24 mouse cellular contexts compared by ENCODE assay signal in genomic region chr2:72321591-72321990, GRCm38 (mm10).
"Had no signal": no experiment of that assay in that cellular context is flagged by ENCODE, and none has a peak within 500 bp of the region (broad histone marks: within the 10 kb centered on the region; RNA-seq: fewer than 3 reads in every experiment).

No protein-coding gene starts in this region.

- H3K27ac ChIP-seq: hindbrain, embryonic 13.5 days; hindbrain, embryonic 15.5 days; hindbrain, postnatal 0 days; kidney, embryonic 15.5 days; kidney, postnatal 0 days; limb, embryonic 10.5 days; limb, embryonic 12.5 days; liver, embryonic 13.5 days had no signal

- H3K9me3 ChIP-seq: hindbrain, embryonic 13.5 days; hindbrain, embryonic 15.5 days; kidney, embryonic 15.5 days; limb, embryonic 10.5 days; limb, embryonic 12.5 days; liver, embryonic 13.5 days had no signal

- H3K4me2 ChIP-seq: heart, embryonic 11.5 days; hindbrain, embryonic 13.5 days; hindbrain, embryonic 15.5 days; kidney, embryonic 15.5 days; limb, embryonic 12.5 days; liver, embryonic 11.5 days; liver, embryonic 13.5 days had no signal

- DNase-seq: forebrain, postnatal 0 days; gastrocnemius, postnatal 10 days; gastrocnemius, postnatal 25 days; heart, adult 18-20 months; heart, postnatal 10 days; kidney, adult 11 months; kidney, adult 2 months; kidney, adult 9 months; kidney, postnatal 14 days; kidney, postnatal 36 days; layer of hippocampus, adult 9-11 months; layer of hippocampus, postnatal 36 days; liver; liver, embryonic 13.5 days had no signal

- H3K27me3 ChIP-seq: hindbrain, embryonic 13.5 days; hindbrain, embryonic 15.5 days; kidney, embryonic 15.5 days; limb, embryonic 12.5 days; liver, embryonic 13.5 days had no signal

- H3K4me3 ChIP-seq: hindbrain, embryonic 13.5 days; hindbrain, embryonic 15.5 days; kidney, embryonic 15.5 days; limb, embryonic 10.5 days; limb, embryonic 12.5 days; liver, embryonic 13.5 days had no signal

- ATAC-seq: forebrain, postnatal 0 days; hindbrain, postnatal 0 days; intestine, embryonic 16.5 days had no signal

- H3K9ac ChIP-seq: forebrain, postnatal 0 days; hindbrain, embryonic 13.5 days; hindbrain, embryonic 15.5 days; kidney, embryonic 15.5 days; limb, embryonic 12.5 days; liver, embryonic 13.5 days had no signal

- H3K36me3 ChIP-seq: hindbrain, embryonic 13.5 days; hindbrain, embryonic 15.5 days; kidney, embryonic 15.5 days; limb, embryonic 10.5 days; limb, embryonic 12.5 days; liver, embryonic 13.5 days had no signal
